Mouse (Mus musculus) naive thymus-derived CD4-positive, alpha-beta T cell, adult 2 months (primary cell): ENCODE data around the gene Atf6b.
A peak's percentile ranks its signal among the peaks of the same experiment; 100 is the strongest.

Experiments used
- DNase-seq: peaks from one replicate; pipeline ENCODE4 v3.0.0-alpha.2; 2011; ENCODE audit warnings: low read depth

Atf6b gene

DNA sequence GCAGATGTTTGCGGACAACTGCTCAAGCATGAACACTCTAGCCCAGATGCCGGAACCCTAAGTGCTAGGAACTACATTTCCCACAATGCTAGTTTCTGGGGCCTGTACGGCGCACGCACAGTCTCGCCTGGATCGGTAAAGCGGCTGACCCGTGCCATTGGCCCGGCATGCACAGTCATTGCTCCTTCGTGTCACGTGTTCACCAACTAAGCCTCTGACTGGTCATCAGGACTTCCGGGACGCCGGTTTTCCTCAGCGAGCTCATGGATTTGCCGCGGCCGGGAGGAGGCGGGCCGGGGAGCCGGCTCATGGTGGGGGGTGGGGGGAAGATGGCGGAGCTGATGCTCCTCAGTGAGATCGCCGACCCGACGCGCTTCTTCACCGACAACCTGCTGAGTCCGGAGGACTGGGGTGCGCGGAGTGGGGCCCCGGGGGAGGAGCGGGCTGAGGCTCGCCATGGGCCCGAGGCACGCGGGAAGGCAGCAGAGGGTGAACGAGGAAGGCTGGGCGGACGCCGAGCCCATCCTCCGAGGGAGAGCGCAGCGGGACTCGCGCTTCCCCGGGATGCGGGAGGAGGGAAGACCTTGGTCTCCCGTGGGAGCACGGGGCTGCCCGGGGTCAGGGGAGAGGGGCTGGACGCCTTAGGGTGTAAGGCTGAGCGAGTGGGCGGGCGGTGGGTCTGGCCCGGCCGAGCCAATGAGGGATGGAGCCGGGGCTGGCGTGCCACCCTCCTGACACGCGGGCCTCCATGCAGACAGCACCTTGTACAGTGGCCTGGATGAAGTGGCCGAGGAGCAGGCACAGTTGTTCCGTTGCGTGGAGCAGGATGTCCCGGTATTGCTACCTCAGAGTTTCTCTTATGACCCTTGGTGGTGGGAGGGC lies at the start of gene Atf6b:
TSS of gene Atf6b (plus strand) at position 241 of the 882 bp plus-strand sequence.
- peak; percentile 97 for DNase-seq

DNA sequence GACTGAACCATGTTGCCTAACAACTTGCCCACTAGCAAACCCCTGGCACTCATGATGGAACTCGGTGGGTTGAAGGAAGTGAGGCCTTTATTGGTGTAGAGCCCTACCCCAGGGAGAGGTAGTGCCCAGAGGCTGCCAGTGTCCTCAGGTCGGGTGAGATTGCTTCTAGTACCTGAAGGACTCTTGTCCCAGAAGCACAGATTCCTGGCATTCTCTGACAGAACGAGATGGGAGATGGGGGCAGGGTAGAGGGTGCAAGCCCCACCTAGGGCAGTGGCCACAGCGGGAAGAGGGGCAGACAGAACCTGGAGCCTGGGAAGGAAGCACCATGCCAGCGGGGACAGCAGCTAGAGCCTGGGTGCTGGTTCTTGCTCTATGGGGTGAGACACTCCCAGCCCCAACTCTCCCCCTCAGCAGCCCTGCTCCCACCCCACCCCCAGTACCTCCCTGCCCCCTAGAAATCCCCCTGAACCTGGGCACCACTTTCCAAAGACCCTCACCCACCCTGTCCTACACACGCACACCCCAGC lies 49.3 kb upstream of the Atf6b start, which contains the start of gene Ager:
TSS of gene Ager (plus strand) at position 297 of the 530 bp plus-strand sequence.
- DNase-seq: no peak

DNA sequence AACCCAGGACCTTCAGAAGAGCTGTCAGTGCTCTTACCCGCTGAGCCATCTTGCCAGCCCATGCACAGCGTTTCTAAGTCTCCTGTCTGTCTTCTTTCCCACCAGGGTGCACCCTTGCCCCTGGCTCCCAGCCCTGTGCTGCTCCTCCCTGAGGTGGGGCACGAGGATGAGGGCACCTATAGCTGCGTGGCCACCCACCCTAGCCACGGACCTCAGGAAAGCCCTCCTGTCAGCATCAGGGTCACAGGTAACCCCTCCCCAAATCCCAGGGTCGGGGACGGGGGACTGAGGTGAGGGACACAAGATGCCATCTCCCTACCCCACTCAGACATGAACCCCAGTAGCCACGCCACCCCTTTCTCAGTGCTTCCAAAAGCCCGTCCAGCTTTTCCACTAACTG lies 47.1 kb upstream of the Atf6b start:
- no peak for DNase-seq

DNA sequence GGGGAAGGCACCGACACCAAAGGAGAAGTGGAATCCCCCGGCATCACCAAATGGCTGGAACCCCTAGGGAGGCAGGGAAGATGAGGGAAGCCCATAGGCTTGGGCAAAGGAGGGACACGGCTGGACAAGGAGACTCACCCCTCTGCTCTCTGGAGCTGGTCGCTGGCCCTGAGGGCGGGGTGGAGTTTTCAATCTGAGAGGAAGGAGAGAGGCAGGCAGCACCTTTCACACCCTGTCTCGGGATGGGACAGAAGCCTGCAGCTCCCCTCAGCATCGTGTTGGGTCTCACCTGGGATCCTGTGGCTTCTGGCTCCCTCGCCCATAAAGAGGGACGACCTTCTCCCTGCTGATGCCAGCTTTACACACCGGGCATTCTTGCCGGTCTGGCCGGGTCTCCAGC lies 45.1 kb upstream of the Atf6b start:
- DNase-seq: no peak

DNA sequence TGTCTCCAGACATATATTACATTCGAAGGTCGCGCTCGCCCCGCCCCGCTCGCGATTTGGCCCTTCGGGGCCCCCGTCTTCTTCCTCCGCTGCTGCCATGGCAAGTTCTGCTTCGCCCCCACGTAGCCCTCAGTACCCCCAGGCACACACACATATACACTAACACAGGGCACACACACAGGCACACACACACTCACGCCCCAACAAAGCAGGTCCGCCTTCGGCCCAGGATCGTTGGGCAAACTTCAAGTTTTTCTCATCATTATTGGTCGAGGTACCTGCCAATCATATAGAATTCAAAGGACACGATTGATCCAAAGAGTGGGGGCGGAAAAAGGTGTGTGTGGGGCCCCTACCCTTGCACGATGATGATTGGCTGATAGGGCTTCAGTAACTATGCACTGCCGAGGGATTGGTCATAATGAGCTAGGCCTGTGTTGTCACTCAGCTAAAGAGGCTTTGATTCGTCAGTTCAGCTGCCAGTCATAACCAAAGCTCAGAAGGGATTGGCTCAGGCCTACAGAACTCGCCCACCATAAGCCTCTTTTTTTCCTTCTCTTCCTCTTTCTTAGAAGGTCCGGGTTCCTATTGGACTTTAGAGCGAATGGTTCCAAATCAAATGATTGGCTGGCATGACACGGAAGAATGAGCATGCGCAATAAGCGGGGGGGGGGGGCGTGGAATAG lies 43.4 kb upstream of the Atf6b start, which contains the start of gene Rnf5:
TSS of gene Rnf5 (minus strand) at position 316 of the 686 bp plus-strand sequence.
- DNase-seq: peak; percentile 100

DNA sequence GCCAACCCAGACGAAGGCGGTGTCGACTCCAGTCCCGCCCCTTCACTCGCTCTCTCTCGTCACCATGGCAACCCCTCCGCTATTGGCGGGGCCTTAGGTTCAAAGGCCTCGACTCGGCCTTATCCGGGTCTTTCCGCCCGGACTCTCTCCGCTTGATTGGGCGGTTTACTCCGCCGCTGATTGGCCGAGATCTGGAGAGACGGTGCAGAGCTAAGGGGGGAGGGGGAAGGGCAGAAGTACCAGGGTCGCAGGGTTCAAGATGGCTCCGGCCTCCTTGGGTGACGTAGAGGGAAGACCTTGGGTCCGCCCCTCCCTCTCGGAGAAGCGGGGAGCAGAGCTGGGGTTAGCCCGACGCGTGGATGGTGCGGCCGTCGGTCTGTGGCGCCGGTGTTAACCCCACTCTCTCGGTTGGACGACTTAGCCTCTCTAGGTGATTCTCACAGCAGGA lies 42.9 kb upstream of the Atf6b start, which contains the start of gene Agpat1:
TSS of gene Agpat1 (plus strand) at position 202 of the 448 bp plus-strand sequence.
- peak; percentile 99 for DNase-seq

DNA sequence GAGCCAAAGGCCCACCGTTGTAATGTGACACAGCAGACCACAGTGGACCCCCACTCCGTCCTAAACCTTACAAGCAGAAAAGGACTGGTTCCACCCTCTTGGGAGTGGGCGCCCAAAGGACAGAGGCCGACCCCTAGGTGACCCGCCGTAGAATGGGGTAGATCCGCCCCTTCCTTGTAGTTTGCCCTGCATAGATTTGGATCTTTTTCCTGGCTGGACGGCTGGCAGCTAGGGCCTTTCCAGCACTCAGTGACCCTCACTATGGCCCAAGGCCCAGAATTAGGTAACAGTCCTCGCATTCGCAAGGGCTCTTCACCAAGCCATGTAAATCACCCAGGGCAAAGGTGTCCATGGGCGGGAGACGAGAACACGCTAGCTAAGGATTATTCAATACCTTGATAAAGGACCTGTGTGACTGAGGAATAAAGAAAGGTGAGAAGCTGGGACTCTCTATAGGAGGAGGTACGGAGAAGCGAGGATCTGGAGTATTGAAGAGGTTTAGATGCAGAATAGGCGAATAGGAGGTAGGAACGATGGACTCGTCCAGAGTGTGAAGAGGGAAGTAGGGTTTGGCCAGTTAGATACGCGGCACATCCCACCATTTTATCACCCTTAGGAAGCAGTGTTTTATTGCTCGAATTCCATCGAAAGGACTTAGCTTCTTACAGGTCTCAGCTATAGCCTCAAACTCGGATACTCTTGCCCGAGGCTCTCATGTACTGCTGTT lies 42.3 kb upstream of the Atf6b start:
- DNase-seq: peak; percentile 60

DNA sequence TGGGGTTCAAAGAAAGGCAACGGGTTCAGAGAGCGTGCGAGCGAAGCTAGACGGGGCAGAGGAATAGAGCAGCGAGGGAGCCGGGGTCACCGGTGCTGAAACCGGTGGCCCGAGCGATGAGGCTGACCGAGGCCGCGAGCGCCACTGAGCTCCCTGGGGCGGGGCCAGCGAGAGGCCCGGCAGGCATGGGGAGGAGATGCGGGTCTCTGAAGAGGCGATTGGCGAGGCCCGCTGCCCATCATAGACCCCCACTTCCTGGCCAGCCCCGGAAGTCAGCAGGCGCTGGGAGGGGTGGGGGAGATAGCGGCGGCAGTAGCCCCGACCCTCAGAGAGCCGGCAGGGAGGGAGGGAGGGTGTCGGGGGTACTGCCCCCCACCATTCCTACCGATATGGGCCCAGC lies 41.3 kb upstream of the Atf6b start:
- peak; percentile 94 for DNase-seq

DNA sequence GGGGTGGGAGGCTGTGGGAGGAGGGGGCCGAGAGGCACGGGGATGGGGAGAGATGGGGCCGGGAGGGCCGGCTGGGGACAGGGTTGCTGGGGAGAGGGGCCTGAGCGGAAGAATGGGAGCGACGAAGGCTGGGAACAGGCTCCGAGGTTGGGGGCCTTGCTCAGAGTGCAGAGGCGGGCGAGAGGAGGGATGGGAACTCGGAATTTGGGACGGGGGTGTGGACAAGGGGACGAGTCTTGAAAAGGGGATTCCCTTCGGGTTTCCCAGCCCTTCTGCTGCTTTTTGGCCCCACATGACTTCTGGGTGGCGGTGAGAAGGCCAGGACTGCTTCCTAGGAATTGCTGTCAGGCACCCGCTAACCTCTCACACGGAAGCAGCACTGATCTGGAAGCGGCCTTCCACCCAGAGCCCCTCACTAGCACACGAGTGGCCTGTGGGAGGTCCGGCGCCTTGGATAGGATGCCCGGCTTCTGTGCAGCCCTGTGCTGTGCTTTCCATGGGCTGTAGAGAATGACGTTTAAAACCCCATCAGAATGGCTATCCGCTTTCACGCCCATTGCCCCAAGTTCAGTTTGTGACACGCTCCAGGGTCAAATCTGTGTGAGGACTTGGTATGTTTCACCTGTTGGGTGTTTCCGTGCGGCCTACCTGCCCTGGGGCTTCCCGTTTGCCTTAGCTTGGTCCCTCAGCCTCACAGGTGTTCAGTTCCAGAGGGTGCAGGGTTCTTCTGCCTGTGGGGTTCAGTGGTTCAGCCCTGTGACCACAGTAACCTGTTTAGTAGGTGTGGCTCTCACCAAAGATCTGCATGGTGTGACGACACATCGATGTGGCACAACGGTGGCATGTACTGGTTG lies 40.5 kb upstream of the Atf6b start:
- DNase-seq: peak; percentile 49

DNA sequence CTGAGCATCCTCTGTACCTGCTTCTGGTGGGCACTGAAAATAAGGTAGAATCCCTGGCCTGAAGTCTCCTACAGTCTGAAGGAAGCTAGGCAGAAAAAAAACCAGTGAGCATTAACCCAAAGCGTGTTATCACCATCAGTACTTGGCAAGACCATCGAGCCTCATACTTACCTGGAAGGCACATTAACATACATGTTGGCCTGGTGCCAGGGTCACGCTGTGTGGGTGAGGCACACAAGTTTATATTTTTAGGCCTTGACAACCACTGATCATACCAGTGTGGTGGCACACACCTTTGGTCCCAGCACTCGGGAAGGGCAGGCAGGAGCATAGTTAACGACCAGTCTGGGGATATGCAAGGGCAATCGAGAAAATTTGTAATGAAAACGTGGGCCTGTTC lies 38.9 kb upstream of the Atf6b start:
- no peak for DNase-seq

DNA sequence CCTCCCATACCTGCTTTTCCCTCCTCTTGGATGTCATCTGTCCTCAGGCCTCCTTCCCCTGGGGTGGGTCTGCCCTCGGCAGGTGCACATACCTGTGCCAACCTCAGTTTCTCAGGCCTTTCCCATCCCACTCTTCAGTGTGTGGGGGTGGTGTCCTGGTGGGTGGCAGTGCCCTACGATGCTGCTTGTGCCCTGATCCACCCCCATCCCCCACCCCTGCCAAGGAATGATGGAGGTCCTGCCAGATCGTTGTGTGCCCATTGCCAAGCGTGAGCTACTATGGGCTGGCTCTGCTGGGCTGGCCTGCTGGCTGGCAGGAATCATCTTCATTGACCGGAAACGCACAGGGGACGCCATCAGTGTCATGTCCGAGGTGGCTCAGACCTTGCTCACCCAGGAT lies 35.9 kb upstream of the Atf6b start:
- DNase-seq: no peak

DNA sequence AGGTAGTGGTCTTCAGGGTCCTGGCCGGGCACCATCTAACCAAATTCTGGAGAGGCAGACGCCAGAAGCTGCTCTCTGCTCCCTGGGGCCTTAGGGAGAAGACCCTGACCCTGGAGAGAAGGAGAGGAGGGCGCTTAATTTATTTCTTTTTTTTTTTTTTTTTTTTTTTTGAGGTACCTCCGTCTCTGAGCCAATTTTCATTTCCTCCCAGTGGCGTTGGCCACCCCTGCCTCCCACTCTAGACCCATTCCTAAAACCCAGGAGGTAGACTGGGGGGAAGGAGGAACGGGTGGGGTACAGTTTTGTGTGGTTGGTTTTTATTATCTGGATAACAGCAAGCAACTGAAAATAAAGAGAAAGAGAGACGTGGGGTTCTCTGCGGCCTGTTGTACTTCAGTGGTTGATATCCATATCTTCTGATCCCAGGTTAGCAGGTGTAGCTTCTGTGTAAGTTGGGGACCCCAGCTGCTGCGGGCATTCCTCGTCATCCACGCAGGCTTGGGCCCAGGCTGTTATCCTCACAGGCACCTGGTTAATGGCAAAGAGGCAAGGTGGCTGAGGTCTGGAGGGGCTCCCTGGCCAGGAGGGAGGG lies 33.8 kb upstream of the Atf6b start:
- no peak for DNase-seq

DNA sequence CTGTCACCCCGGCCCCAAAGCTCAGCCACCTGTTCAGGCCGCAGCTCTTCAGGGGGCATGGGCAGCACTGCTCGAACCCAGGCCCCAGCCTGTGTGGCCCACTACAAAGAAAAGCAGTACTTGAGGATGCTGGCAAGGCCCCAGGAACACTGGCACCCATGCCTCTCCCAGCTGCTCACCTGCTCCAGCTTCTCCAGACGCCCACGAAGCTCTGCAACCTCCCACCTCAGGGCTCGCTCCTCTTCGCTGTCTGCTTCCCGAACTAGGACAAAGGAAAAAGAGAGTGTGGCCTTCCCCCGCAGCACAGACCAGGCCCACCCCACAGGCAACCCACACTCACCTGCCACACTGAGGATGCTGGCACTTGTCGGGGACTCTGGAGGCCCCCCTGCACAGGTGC lies 33.1 kb upstream of the Atf6b start:
- no peak for DNase-seq

DNA sequence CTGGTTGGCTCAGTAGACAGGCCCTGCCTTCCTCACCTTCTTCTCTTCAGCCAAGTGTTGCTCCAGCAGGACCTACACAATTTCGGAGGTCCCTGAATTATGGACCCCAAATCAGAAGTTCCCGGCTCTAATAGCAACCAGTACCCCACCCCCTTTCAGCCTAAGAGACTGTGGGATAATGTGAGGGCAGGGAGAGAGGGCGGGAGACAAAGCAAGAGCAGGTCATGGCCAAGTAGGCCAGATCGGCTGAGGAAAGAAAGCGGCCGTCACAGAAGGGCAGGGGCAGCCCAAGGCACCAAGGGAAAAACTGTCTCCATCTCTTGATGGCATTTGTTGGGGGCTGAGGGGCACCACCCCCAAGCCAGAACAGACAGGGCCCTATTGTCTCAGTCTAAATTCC lies 31.1 kb upstream of the Atf6b start, which contains the start of gene Egfl8:
TSS of gene Egfl8 (minus strand) at position 101 of the 400 bp plus-strand sequence.
- DNase-seq: no peak

DNA sequence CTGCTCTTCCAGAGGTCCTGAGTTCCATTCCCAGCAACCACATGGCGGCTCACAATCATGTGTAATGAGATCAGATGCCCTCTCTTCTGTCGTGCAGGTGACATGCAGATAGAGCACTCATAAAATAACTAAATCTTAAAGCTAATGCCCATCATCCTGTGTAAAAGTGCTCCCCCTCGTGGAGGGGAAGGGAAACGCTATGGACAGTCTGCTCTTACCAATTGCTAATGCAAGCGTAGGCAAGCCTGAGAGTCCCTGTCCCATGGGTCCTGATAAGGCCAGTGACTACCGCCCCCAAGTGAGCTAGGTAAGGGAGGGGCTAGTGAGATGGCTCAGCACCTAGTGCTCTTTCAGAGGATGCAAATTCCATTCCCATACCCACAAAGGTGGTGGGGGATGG lies 27.9 kb upstream of the Atf6b start:
- peak; percentile 90 for DNase-seq

DNA sequence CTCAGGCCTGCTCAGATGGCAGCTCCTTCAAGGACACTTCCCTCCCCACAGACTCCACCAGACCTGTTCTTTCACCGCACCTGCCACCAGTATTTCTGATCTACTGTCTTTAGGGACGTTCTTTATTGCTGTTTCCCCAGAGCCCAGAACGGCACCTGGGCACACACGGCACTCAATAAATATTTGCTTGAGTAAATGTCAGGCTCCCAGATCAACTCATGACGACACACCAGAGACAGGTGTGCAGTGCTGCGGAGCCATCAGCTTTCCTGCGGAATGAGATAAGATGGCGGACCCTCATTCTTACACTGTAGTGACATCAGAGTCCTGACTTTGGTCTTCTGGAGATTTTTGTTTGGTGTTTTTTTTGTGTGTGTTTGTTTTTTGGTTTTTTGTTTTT lies 25.9 kb upstream of the Atf6b start:
- DNase-seq: no peak

DNA sequence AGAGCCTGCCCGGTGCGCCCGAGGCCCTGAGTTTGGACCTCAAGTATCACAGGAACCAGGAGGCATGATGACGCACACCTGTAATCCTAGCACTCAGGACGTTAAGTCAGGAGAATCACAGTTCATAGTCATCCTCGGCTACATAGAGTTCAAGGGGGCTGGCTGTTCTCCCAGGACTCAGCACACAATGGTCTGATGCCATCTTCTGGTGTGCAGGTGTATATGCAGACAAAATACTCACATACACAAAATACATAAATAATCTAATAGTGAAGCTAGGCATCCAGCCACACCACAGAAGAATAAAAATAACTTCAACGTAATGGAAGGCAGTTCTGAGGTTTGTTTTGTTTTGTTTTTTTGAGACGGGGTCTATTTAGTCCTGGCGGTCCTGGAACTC lies 23.8 kb upstream of the Atf6b start:
- no peak for DNase-seq

DNA sequence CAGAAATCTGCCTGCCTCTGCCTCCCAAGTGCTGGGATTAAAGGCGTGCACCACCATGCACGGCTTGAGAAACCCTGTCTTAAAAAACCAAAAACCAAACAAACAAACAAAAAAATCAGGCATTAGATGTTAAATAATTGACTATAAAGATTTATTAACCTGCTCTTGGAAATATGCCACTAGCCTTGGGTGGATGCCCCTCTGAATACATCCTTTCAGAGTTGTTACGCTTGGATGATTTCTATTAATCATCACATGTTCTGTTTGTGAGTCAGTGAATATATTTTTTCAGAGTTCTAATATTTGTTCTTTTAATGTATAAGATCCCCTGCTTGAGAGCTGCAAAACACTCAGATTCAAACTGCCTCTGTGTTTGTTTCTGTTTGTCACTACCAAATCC lies 22.0 kb upstream of the Atf6b start:
- no peak for DNase-seq

DNA sequence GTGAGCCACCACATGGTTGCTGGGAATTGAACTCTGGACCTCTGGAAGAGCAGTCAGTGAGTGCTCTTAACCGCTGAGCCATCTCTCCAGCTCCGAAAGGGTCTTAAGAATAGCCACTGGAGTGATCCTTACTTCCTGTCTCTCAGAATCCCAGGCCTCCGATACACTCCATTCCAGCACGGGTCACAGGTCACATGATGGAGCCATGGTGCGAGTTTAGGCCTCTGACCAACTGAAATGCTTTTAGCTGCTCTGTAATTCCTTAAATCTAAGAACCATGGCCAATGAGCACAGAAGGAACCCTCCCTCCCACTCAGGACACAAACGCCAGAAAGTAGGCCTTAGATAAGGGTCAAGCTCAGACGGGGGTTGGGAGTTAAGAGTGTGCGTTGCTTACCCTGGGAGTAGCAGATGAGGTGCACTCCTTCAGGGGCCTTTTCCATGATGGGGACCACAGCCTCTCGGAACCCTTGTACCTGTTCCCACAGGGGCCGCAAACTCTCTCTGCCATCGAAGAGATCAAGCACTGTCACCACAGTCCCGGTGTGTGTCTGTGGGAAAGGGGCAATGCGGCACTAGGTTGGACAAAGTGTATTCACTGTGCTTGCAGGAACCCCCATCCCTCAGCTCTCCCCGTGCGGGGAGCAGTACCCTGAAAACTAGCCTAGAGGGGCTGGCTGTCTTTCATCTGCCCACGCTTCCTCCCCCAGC lies 20.7 kb upstream of the Atf6b start:
- no peak for DNase-seq

DNA sequence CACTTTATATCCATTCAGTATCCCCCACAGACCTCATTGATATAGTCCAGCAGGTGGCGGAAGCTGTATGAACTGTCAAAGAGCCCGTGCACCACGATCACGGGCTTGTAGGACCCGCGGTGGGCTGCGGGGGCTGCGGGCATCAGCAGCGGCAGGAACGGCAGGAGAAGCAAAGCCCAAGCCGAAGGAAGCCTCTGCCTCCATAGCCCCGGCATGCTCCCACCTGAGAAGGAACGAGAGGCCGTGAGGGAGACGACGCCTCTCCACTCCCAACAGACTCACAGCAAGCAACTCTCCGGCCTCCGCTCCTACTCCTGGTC lies 20.2 kb upstream of the Atf6b start:
- peak; percentile 63 for DNase-seq
